Mouse (Mus musculus) neural tube, embryonic 14.5 days (tissue): Measurements from ENCODE around the gene Tapt1. TPM values are rescaled to one million over a fixed set of nuclear protein-coding genes. Genes with fewer than 3 reads are reported as not detected.
"Not testable (repeated sequence)": the region's sequence is repeated elsewhere in the genome, so short reads cannot be mapped to it uniquely, and the experiment has no call there.

Experiments used
- ATAC-seq: fragments of 200-750 bp; cut with Nextera tagmentation; 2 replicates; pipeline ENCODE4 v1.8.0; 2017; ENCODE audit warnings: low read depth, mild to moderate bottlenecking, moderate TSS enrichment, moderate library complexity
- H3K27ac ChIP-seq: fragments of 300-500 bp; sonication (generic); 2 replicates; pipeline ENCODE4 v1.5.1; 2014; ENCODE audit warnings: low read depth, mild to moderate bottlenecking, control low read depth, low read length, moderate library complexity, mixed read lengths
- H3K27me3 ChIP-seq: fragments of 300-500 bp; sonication (generic); 2 replicates; pipeline ENCODE4 v1.6.1; 2014; ENCODE audit warnings: low read length; ENCODE audit not compliant: control insufficient read depth, insufficient read depth
- H3K36me3 ChIP-seq: fragments of 300-500 bp; sonication (generic); 2 replicates; pipeline ENCODE4 v1.6.1; 2014; ENCODE audit warnings: low read length, mixed read lengths; ENCODE audit not compliant: control insufficient read depth, insufficient read depth
- H3K4me1 ChIP-seq: fragments of 300-500 bp; sonication (generic); 2 replicates; pipeline ENCODE4 v1.6.1; 2014; ENCODE audit warnings: low read length; ENCODE audit not compliant: control insufficient read depth, insufficient read depth
- H3K4me2 ChIP-seq: fragments of 300-500 bp; sonication (generic); 2 replicates; pipeline ENCODE4 v1.6.1; 2014; ENCODE audit warnings: mild to moderate bottlenecking, low read depth, low read length, control low read depth
- H3K4me3 ChIP-seq: fragments of 300-500 bp; sonication (generic); 2 replicates; pipeline ENCODE4 v1.5.1; 2014; ENCODE audit warnings: low read depth, low read length, control low read depth, mixed read lengths
- H3K9ac ChIP-seq: fragments of 300-500 bp; sonication (generic); replicated peaks from 2 replicates; pipeline ENCODE4 v1.6.1; 2014; ENCODE audit warnings: low read depth, mild to moderate bottlenecking, control low read depth, low read length, mixed read lengths
- H3K9me3 ChIP-seq: fragments of 300-500 bp; sonication (generic); 2 replicates; pipeline ENCODE4 v1.6.1; 2016; ENCODE audit warnings: low read length; ENCODE audit not compliant: control insufficient read depth
- WGBS: fragments of 180-500 bp; shearing (Covaris S2); extraction: QIAGEN DNeasy Blood & Tissue Kit; methylation state at CpG from one replicate; pipeline ENCODE4 v1.1.7; 2014; 5-methylcytosine and 5-hydroxymethylcytosine counted together
- polyA plus RNA-seq: library from polyadenylated mRNA; unstranded; fragments of >200 nt; fragmentation: Nextera tagmentation; extraction: Ambion mirVana; gene quantifications from 2 replicates; pipeline ENCODE4 v1.2.1, GENCODE M21; 2014

The Tapt1 gene
- 40.1 and 42.4 TPM in 2 replicates for polyA plus RNA-seq

DNA sequence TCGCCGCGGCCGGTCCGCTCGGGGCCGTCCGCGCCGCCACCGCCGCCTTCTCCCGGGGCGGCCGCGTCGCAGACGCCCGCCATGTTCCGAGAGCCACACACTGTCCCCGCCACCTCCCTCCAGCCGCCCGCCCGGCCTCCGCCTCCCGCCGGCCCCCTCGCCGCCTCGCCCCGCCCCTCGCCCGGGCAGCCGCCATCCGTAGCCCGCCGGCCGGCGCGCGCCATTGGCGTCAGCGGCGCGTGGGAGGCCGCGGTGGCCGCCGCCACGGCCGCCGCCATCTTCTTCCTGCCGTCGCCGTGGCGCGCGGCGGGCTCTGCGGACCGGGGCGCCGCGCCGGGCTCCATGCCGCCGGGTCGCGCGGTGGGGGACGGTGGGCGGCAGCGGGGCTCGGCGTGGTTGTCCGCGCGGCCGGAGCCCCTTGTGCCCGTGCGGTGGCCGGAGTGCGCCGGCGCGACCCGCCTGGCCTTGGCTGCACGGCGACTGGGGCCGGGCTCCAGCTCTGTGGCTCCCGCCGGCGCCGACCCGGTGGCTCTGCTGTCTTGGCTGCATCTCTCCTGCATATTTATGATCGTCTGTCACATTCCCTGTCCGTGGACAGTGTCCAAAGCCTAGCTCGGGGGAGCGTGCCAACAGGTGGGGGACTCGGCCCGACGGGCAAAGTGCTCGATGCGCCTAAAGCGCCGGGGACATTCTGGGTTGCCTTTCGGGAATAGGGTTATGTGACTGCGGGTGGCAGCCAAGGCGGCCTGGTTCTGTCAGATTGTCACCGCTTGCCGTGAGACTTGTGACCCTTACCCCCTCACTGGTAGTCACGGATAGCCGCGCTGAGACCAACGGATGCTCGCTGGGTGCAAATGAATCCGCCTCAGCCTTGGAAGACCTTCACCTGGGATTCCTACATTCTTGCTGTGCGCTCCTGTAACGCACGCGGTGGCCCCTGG is at the start of gene Tapt1:
Gene Tapt1, minus strand, starts transcription at position 106 of the 941 bp plus-strand sequence.
- peak within 1 kb of the TSS; percentile 92 for H3K27ac ChIP-seq

DNA sequence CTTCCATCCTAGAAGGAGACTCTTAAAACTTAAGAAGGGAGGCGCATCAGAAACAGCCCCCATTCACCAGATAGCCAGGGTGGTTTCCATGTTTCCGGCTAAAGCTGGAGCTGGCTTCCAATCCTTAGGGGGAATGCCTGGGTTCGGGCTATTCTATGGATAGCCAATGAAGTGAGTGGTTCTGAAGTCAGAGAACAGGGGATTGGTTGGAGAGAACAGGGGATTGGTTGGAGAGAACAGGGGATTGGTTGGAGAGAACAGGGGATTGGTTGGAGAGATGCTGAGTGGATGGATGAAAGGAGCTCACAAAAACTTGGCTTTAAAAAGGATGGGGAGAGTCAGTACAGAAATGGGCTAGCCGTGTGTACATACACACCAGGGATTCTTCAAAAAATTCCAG is 45.1 kb upstream of the Tapt1 start:
- H3K27ac ChIP-seq: no peak overlapping the region
- H3K27me3 ChIP-seq: no peaks in the 10 kb centered on the region
- no peaks in the 10 kb centered on the region for H3K9me3 ChIP-seq
- H3K4me2 ChIP-seq: no peak overlapping the region
- H3K4me1 ChIP-seq: no peaks in the 10 kb centered on the region
- no peak for ATAC-seq
- no peaks in the 10 kb centered on the region for H3K36me3 ChIP-seq
- H3K9ac ChIP-seq: no peak overlapping the region
- H3K4me3 ChIP-seq: no peak overlapping the region
- WGBS: 84% methylated on average over 4 of the region's 4 CpGs

More for the DNA sequence above, at the start of gene Tapt1:
- WGBS: under 1% methylated on average over 89 of the region's 121 CpGs
- H3K27me3 ChIP-seq: no peaks in the 10 kb centered on the region
- H3K9me3 ChIP-seq: no peaks in the 10 kb centered on the region
- H3K4me1 ChIP-seq: peaks cover 22% of the 10 kb centered on the region
- H3K36me3 ChIP-seq: no peaks in the 10 kb centered on the region
- peak within 1 kb of the TSS; percentile 94 for H3K9ac ChIP-seq
- H3K4me2 ChIP-seq: peak within 1 kb of the TSS; percentile 77
- peak within 1 kb of the TSS; percentile 81 for H3K4me3 ChIP-seq
- peak; percentile 97 for ATAC-seq

DNA sequence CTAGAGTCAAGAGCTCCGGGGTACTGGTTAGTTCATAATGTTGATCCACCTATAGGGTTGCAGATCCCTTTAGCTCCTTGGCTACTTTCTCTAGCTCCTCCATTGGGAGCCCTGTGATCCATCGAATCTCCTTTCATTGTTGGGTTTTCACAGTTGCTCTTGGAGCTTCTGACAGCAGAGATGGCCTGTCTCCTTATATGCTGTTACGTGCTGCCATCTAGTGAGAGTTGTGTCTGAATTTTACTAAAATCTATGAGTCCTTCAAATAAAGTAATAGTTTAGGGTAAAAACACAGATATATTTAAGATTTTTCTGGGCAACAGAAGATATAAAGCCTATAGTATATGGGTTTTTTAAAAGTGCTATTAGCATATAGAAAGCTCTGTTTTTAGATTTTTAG is 42.1 kb upstream of the Tapt1 start:
- WGBS: 47% methylated on average over 2 of the region's 3 CpGs
- ATAC-seq: not testable (repeated sequence)

DNA sequence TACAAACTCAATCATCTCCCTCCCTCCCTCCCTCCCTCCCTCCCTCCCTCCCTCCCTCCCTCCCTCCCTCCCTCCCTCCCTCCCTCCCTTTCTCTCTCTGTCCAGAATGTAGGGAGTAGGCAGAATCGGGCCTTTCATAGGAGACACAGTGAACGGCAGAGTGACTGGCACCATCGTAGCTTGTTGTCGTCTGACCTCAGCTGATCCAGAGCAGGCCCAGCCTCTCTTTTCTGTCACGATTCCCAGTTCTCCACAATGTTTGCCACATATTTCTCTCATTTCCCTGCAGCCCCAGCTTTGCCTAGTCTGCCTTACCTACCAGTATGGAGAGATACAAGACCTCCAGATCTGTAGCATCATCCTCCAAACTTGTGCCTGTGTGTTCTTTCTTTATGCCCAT is 35.3 kb upstream of the Tapt1 start:
- Histone ChIP-seq H3K27me3 (no peaks in the 10 kb centered on the region), H3K36me3 (no peaks in the 10 kb centered on the region), H3K4me1 (no peaks in the 10 kb centered on the region), H3K27ac (no peak overlapping the region), H3K4me2 (no peak overlapping the region), H3K9ac (no peak overlapping the region), H3K9me3 (no peaks in the 10 kb centered on the region), H3K4me3 (no peak overlapping the region)
- ATAC-seq: no peak
- WGBS: 72% methylated on average over 5 of the region's 5 CpGs

More for the DNA sequence above, 42.1 kb upstream of the Tapt1 start:
- H3K9me3 ChIP-seq, H3K4me3 ChIP-seq, H3K36me3 ChIP-seq, H3K27me3 ChIP-seq, H3K27ac ChIP-seq, H3K9ac ChIP-seq, H3K4me1 ChIP-seq, H3K4me2 ChIP-seq: not testable (repeated sequence)

DNA sequence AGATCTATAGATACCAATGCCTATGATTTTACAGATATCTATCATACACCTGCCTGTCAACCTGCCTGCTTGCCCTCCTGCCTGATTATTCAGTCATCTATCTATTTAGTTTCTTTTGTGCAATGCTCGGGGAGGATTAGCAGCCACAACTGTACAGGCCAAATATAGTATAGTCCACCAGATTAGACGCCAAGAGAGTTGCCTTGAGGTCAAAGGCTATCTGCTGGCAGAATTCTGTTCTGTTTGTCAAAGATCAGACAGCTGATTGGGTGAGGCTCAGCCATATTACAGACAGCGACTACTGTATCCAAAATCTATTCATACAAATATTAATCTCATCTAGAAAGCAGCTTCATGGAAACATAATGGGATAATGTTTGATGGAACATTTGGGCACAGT is 34.7 kb upstream of the Tapt1 start:
- H3K36me3 ChIP-seq: no peaks in the 10 kb centered on the region
- WGBS: 81% methylated on average over 3 of the region's 3 CpGs

DNA sequence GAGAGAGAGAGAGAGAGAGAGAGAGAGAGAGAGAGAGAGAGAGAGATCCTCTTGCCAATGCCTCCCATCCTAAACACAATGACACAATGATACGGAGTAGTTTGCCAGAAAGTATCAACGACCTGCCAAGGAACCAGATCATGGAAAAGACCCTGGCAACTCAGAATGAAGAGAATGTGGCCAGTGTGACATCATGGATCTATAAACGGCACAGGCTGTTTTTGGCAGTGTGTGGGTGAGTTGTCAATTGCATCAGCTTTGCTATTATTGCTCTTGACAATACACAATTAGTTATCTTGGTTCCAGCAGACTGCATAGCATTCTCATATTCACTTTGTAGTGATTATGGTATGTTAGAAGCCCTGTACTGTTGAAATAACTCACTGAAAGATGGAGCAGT is 33.3 kb upstream of the Tapt1 start:
- H3K4me2 ChIP-seq: no peak overlapping the region
- H3K36me3 ChIP-seq: no peaks in the 10 kb centered on the region
- no peaks in the 10 kb centered on the region for H3K4me1 ChIP-seq
- H3K27me3 ChIP-seq: no peaks in the 10 kb centered on the region
- WGBS: 78% methylated on average over 3 of the region's 3 CpGs
- H3K9me3 ChIP-seq: no peaks in the 10 kb centered on the region
- no peak overlapping the region for H3K9ac ChIP-seq
- H3K27ac ChIP-seq: no peak overlapping the region
- ATAC-seq: no peak
- H3K4me3 ChIP-seq: no peak overlapping the region

More for the DNA sequence above, 34.7 kb upstream of the Tapt1 start:
- no peak overlapping the region for H3K9ac ChIP-seq
- H3K27ac ChIP-seq: no peak overlapping the region
- no peaks in the 10 kb centered on the region for H3K4me1 ChIP-seq
- no peak overlapping the region for H3K4me2 ChIP-seq
- no peak overlapping the region for H3K4me3 ChIP-seq
- no peak for ATAC-seq
- no peaks in the 10 kb centered on the region for H3K9me3 ChIP-seq
- H3K27me3 ChIP-seq: no peaks in the 10 kb centered on the region

DNA sequence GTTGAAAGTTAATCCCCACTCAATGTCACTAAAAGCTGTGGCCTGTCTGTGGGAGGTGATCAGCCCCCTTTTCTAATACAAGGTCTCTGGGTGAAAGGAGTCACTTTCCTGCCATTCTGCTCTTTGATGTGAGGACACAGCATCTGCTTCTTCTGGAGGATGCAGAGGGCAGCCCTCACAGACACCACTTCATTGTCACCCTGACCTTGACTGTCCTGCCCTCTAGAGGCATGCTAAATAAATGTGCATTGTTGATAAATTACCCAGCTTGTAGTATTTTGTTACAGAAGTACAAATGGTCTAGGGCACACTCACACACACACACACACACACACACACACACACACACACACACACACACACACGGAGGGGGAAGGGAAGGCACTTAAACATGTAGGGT is 31.7 kb upstream of the Tapt1 start:
- Histone ChIP-seq H3K27ac (no peak overlapping the region), H3K4me3 (no peak overlapping the region), H3K9me3 (no peaks in the 10 kb centered on the region), H3K27me3 (no peaks in the 10 kb centered on the region), H3K9ac (no peak overlapping the region), H3K4me1 (no peaks in the 10 kb centered on the region), H3K4me2 (no peak overlapping the region), H3K36me3 (no peaks in the 10 kb centered on the region)
- no peak for ATAC-seq
- WGBS: 67% methylated on average over 1 of the region's 1 CpGs

DNA sequence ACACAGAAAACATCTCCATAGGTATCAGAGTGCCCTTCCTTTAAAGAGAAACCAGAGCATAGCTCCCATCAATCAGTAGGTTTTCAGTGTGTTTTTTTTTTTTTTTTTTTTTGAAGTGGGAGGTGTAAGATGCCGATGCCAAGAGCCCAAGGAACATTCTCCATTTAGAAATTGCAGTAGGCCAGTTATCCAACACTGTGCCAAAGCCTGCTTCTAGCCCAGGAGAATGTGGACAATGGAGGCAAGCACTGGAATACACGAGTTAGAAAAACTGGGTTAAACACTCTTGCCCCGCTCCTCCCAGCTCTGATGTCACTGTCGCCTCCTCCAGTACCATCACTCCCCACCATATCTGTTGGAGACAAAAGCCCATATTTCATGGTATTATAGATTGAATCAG is 31.0 kb upstream of the Tapt1 start:
- ATAC-seq: no peak
- WGBS: 93% methylated on average over 4 of the region's 4 CpGs
- H3K36me3 ChIP-seq: no peaks in the 10 kb centered on the region
- H3K4me3 ChIP-seq: no peak overlapping the region
- no peaks in the 10 kb centered on the region for H3K27me3 ChIP-seq
- no peak overlapping the region for H3K27ac ChIP-seq
- H3K9ac ChIP-seq: no peak overlapping the region
- H3K9me3 ChIP-seq: no peaks in the 10 kb centered on the region
- no peak overlapping the region for H3K4me2 ChIP-seq
- no peaks in the 10 kb centered on the region for H3K4me1 ChIP-seq

DNA sequence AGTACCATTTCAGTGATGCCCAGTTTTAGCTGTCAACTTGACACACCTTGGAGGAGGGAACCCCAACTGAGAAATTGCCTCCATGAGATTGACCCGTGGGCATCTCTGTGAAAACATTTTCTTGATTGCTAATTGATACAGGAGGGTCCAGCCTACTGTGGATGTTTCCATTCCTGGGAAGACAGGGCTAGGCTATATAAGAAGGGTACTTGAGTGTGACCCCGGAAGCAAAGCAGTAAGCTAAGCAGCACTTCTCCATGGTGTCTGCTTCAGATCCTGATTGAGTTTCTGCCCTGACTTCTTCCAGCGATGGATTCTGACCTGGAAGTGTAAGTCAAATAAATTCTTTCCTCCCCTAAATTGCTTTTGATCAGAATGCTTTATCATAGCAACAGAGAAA is 30.1 kb upstream of the Tapt1 start:
- no peaks in the 10 kb centered on the region for H3K4me1 ChIP-seq
- no peaks in the 10 kb centered on the region for H3K36me3 ChIP-seq
- H3K4me2 ChIP-seq: no peak overlapping the region
- no peaks in the 10 kb centered on the region for H3K27me3 ChIP-seq
- no peak overlapping the region for H3K9ac ChIP-seq
- H3K9me3 ChIP-seq: no peaks in the 10 kb centered on the region
- 89% methylated on average over 3 of the region's 3 CpGs for WGBS
- H3K4me3 ChIP-seq: no peak overlapping the region
- no peak overlapping the region for H3K27ac ChIP-seq
- ATAC-seq: no peak
